Mouse (Mus musculus) MEL (cell line): Measurements from ENCODE around the gene Ppp6r2.

Experiments used
- CTCF ChIP-seq, 3 experiments: IDR thresholded peaks in 2 of 3; conservative IDR thresholded peaks in 1 of 3; 2 replicates each; pipeline ENCODE4 v1.5.1; 2011 to 2012; ENCODE audit warnings: low read length in 3 of 3, low read depth in 2 of 3, mild to moderate bottlenecking in 2 of 3, improper control_type of control experiment in 1 of 3, inconsistent platforms in 1 of 3, mixed read lengths in 1 of 3, moderate library complexity in 1 of 3; ENCODE audit not compliant: control insufficient read depth in 1 of 3, insufficient read depth in 1 of 3, poor library complexity in 1 of 3, severe bottlenecking in 1 of 3
- POLR2A ChIP-seq, 2 experiments: IDR thresholded peaks; 2 replicates each; pipeline ENCODE4 v1.6.1; 2011 to 2012; ENCODE audit warnings: low read length in 2 of 2, mild to moderate bottlenecking in 2 of 2, control low read depth in 1 of 2, improper control_type of control experiment in 1 of 2, low read depth in 1 of 2, moderate library complexity in 1 of 2; ENCODE audit not compliant: control insufficient read depth in 1 of 2, insufficient read depth in 1 of 2, poor library complexity in 1 of 2

- TF ChIP-seq POLR2A (IDR thresholded peaks at IDR 0.05; ENCODE audit: control insufficient read depth in 1 of 2, insufficient read depth in 1 of 2, low read depth in 1 of 2, low read length in 2 of 2, poor library complexity in 1 of 2) (peak; percentile 13 to 72), CTCF (IDR thresholded peaks at IDR 0.05 in 2 of 3, conservative IDR thresholded peaks at IDR 0.05 in 1 of 3; ENCODE audit: control insufficient read depth in 1 of 3, insufficient read depth in 1 of 3, low read depth in 2 of 3, low read length in 3 of 3, poor library complexity in 1 of 3, severe bottlenecking in 1 of 3) (peak; percentile 65 to 97 (median 79))
These were observed 15.0 kb upstream of the Ppp6r2 start, which contains the start of gene Dennd6b for GRCm38 (mm10) chr15:89196313-89196706.
